Mouse (Mus musculus): ENCODE data around the gene Fggy. TPM values are rescaled to one million over a fixed set of nuclear protein-coding genes. Genes with fewer than 3 reads are reported as not detected.

Gene Fggy
- 7.7 and 9.0 TPM in 2 replicates for polyA plus RNA-seq (2016; fragmentation: Nextera tagmentation; extraction: Ambion mirVana)

DNA sequence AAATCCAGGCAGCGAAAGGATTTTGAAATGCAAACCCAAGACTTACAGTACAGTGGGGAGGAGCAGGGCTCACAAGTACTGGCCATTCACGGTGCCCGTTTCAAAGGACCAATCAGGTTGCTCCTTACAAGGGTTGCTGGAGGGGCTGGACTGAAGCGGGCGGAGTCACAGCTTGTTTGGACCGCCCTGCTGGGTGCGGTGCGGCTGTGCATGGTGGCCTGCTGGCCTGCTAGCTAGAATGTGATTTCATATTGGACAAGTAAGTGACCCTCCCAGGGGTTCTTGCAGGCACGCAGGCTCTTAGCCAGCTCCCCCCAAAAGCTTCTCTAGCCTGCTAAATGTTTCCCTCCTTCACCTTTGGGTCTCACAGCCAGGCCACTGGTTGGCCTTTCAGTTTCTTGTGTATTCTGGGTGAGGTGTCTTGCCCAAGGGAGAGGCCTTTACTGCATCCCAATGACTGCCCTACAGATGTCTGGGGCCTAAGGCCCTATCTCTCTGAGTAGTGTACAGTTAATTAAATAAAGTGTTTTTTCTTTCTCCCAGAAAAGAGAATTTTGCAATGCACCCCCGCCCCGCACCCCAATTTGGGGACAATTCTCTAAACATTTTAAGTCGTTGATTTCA is at the start of gene Fggy:
Gene Fggy (plus strand): TSS at position 175 of the 624 bp plus-strand sequence.
- Histone ChIP-seq H3K9me3 (no peaks in the 10 kb centered on the region), H3K36me3 (no peaks in the 10 kb centered on the region), H3K4me2 (replicated peaks) (peak within 1 kb of the TSS; percentile 64), H3K27me3 (replicated peaks) (no peaks in the 10 kb centered on the region), H3K27ac (peak within 1 kb of the TSS; percentile 28; the same call in 1 of the 2 replicates), H3K4me3 (peak within 1 kb of the TSS; percentile 36), H3K4me1 (peaks cover 4% of the 10 kb centered on the region; the same call in 1 of the 2 replicates), H3K9ac (peak within 1 kb of the TSS; percentile 58)
- ATAC-seq (ENCODE audit: low FRiP score, low read depth), result peak; percentile 100
- 27% methylated on average over 12 of the region's 12 CpGs for WGBS

DNA sequence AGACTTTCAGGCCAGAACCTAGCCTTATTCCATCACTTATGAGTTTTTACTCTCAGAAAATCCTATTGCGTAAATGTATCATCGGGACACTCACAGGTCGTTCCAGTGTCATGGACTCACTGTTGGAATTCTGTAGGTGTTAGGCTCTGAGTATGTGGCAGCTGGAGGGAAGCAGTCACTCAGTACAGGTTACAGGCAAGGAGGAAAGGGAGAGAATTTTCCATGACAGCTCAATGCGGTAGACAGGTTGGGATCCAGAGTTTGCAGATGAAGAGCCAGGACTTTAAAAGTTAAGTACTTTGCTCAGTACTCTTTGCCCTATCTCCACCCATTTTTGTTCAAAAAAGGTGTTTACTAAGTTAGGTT is 49.4 kb upstream of the Fggy start:
- no peaks in the 10 kb centered on the region for H3K36me3 ChIP-seq
- H3K4me1 ChIP-seq, result peaks cover 6% of the 10 kb centered on the region
- ATAC-seq (ENCODE audit: low FRiP score, low read depth), result no peak
- no peak overlapping the region for H3K4me2 ChIP-seq (replicated peaks)
- no peak overlapping the region for H3K9ac ChIP-seq
- no peaks in the 10 kb centered on the region for H3K9me3 ChIP-seq
- H3K4me3 ChIP-seq, result no peak overlapping the region
- H3K27ac ChIP-seq, result no peak overlapping the region
- WGBS, result 88% methylated on average over 4 of the region's 4 CpGs
- H3K27me3 ChIP-seq (replicated peaks), result no peaks in the 10 kb centered on the region

DNA sequence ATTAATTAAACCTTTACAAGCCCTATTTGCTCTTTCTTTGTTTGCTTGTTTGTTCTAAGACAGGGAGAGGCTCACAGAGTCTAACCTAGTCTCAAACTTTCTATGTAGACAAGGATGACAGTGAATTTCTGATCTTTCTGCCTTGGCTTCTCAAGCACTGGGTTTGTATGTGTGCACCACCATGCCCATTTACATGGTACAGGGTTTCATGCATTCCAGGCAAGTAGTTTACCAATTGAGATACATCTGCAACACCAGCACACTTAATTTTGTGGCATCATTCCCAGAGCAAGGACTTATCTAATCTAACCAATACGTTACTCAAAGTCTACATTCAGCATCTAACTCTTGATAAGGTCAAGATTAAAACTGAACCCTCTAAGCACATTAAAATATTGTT is 38.9 kb upstream of the Fggy start:
- no peak for ATAC-seq (ENCODE audit: low FRiP score, low read depth)
- 100% methylated on average over 1 of the region's 1 CpGs for WGBS
- H3K4me3 ChIP-seq, result no peak overlapping the region

DNA sequence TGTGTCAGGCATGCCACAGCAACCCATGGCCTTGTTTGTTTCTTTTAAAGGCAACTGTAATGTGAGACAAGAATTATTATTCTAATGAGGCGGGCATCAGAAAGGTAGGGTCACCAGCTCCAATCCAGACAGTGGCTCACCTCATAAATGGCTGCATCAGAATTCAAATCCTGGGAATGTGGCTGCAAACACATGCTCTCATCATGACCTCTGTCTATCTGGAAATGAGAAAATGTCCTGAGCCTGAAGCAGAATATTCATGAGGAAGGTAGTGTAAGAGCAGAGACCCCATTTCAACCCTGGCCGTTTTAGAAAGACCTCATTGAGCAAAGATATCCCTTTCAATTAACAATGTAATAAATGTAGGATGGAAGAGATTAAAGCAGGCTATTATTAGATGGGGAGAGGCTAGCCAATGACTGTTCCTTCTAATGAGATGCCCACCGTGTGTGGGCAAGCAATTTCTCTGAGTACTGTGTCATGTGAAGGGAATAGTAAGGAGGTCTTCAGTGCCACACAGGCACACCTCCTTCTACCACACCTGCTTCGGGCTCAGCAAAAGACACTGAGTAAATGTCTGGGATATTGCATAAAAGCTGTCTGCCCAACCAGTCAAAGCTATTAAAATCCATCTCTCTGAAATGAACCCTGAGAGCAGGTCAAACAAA is 37.2 kb upstream of the Fggy start:
- Histone ChIP-seq H3K9me3 (no peaks in the 10 kb centered on the region), H3K4me3 (no peak overlapping the region), H3K4me1 (peaks cover 5% of the 10 kb centered on the region; the same call in 1 of the 2 replicates), H3K9ac (no peak overlapping the region), H3K27me3 (replicated peaks) (no peaks in the 10 kb centered on the region), H3K27ac (0 out of 2 replicates have a peak overlapping the region, but pooled peaks have one; percentile 4), H3K36me3 (no peaks in the 10 kb centered on the region), H3K4me2 (replicated peaks) (no peak overlapping the region)
- WGBS, result 50% methylated on average over 4 of the region's 4 CpGs
- ATAC-seq (ENCODE audit: low FRiP score, low read depth), result peak; percentile 80

More for the DNA sequence above, 38.9 kb upstream of the Fggy start:
- Histone ChIP-seq H3K36me3 (no peaks in the 10 kb centered on the region), H3K27ac (no peak overlapping the region), H3K9me3 (no peaks in the 10 kb centered on the region), H3K9ac (no peak overlapping the region), H3K4me2 (replicated peaks) (no peak overlapping the region), H3K27me3 (replicated peaks) (no peaks in the 10 kb centered on the region), H3K4me1 (peaks cover 5% of the 10 kb centered on the region; the same call in 1 of the 2 replicates)

DNA sequence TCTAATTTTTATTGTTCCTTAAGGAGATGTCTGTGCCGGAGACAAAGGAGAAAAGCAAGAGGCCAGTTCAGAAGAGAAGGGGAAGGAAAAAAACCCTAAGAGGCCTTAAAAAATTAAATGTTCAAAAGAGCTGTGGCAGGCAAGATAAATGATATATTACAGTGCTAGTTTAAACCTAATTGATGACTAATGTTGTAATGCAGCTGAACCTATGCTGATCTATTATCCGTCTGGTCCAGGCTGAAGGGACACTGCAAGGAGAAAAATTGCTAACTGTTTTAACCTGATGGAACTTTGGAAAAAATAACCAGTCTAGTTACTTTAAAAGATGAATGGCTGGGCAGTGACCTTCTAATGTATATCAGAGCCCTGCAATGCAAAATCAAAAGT is 36.7 kb upstream of the Fggy start:
- no peaks in the 10 kb centered on the region for H3K9me3 ChIP-seq
- no peaks in the 10 kb centered on the region for H3K27me3 ChIP-seq (replicated peaks)
- peaks cover 5% of the 10 kb centered on the region; the same call in 1 of the 2 replicates for H3K4me1 ChIP-seq
- H3K36me3 ChIP-seq, result no peaks in the 10 kb centered on the region
- WGBS, result 35% methylated on average over 2 of the region's 2 CpGs
- H3K27ac ChIP-seq, result no peak overlapping the region
- no peak overlapping the region for H3K4me2 ChIP-seq (replicated peaks)
- no peak; the same call in 1 of the 2 replicates for ATAC-seq (ENCODE audit: low FRiP score, low read depth)
- no peak overlapping the region for H3K9ac ChIP-seq
- H3K4me3 ChIP-seq, result no peak overlapping the region

DNA sequence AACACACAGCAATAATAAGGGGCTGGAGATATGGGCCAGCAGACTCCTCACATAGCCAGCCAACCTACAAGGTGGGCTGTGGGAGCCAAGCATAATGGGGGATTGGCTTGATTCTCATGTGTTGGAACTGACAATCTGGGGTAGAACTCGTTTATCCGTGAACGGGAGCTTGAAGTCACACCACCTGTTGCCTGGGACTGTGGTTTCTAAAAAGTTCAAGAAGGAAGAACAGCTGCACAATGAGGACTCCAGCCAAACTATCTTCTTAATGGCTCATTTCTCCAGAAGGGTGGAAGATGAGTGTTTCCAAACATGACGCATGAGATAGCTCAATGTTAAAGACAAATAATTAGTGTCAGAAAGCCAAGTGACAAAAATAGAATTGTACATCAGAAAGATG is 30.7 kb upstream of the Fggy start:
- WGBS, result 90% methylated on average over 4 of the region's 4 CpGs

DNA sequence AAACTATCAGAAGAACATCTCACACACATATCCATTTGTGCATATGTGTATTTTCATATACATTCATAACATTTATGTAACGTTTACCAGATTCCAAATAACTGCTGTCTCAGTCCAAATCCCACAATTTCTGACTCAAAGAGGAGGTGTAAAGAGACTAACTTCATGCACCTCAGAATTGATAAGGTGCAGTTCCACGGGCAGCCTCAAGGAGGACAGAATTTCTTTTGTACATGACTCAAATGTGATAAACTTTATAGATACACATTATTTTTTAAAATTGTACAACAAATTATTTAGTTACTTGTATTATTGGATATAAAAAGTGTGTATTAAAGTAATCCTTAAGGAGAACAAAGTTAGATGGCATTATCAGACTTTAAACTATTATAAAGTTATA is 26.6 kb upstream of the Fggy start:
- no peaks in the 10 kb centered on the region for H3K4me1 ChIP-seq
- H3K9ac ChIP-seq, result no peak overlapping the region
- H3K36me3 ChIP-seq, result no peaks in the 10 kb centered on the region
- no peak for ATAC-seq (ENCODE audit: low FRiP score, low read depth)
- no peaks in the 10 kb centered on the region for H3K27me3 ChIP-seq (replicated peaks)
- no peak overlapping the region for H3K4me3 ChIP-seq
- 73% methylated on average over 2 of the region's 2 CpGs for WGBS
- no peak overlapping the region for H3K27ac ChIP-seq
- no peak overlapping the region for H3K4me2 ChIP-seq (replicated peaks)
- no peaks in the 10 kb centered on the region for H3K9me3 ChIP-seq

More for the DNA sequence above, 30.7 kb upstream of the Fggy start:
- Histone ChIP-seq H3K4me3 (no peak overlapping the region), H3K4me2 (replicated peaks) (no peak overlapping the region), H3K27me3 (replicated peaks) (no peaks in the 10 kb centered on the region), H3K36me3 (no peaks in the 10 kb centered on the region), H3K4me1 (no peaks in the 10 kb centered on the region), H3K27ac (no peak overlapping the region), H3K9ac (no peak overlapping the region), H3K9me3 (no peaks in the 10 kb centered on the region)
- no peak for ATAC-seq (ENCODE audit: low FRiP score, low read depth)

DNA sequence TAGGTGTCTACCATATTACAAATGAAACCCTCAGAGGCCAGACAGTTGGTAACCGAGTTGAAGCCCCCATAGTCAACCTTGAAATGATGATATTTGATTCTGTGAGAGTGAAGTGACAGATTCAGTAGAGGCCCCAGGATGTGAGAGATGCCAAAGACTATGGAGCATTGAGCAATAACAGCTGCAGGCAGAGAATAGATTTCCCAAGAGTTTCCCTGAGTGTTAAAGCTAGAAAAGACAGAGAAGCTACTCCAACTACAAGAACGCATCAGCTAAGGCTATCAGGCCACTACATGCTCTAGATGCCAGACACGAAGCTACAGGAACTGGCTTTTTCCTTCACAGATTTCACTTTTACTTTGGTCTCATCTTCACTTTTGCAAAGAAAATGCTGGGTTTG is 23.4 kb upstream of the Fggy start:
- Histone ChIP-seq H3K4me3 (no peak overlapping the region), H3K9ac (no peak overlapping the region), H3K4me2 (replicated peaks) (no peak overlapping the region), H3K27ac (no peak overlapping the region), H3K36me3 (no peaks in the 10 kb centered on the region), H3K9me3 (no peaks in the 10 kb centered on the region), H3K4me1 (no peaks in the 10 kb centered on the region), H3K27me3 (replicated peaks) (no peaks in the 10 kb centered on the region)
- no peak for ATAC-seq (ENCODE audit: low FRiP score, low read depth)
- WGBS, result 96% methylated on average over 3 of the region's 3 CpGs

GRCm38 (mm10) chr4:95541382-95542038 is 15.8 kb upstream of the Fggy start:
- no peak overlapping the region for H3K9ac ChIP-seq

GRCm38 (mm10) chr4:95542039-95542790 is 15.1 kb upstream of the Fggy start:
- no peaks in the 10 kb centered on the region for H3K27me3 ChIP-seq (replicated peaks)
- H3K36me3 ChIP-seq, result no peaks in the 10 kb centered on the region
- WGBS, result 97% methylated on average over 4 of the region's 4 CpGs
- H3K9me3 ChIP-seq, result no peaks in the 10 kb centered on the region
- no peaks in the 10 kb centered on the region for H3K4me1 ChIP-seq
- H3K4me2 ChIP-seq (replicated peaks), result no peak overlapping the region
- ATAC-seq (ENCODE audit: low FRiP score, low read depth), result no peak
- H3K27ac ChIP-seq, result no peak overlapping the region
- no peak overlapping the region for H3K4me3 ChIP-seq
- no peak overlapping the region for H3K9ac ChIP-seq

More at GRCm38 (mm10) chr4:95541382-95542038, 15.8 kb upstream of the Fggy start:
- no peaks in the 10 kb centered on the region for H3K36me3 ChIP-seq
- no peak overlapping the region for H3K27ac ChIP-seq
- H3K9me3 ChIP-seq, result no peaks in the 10 kb centered on the region
- H3K27me3 ChIP-seq (replicated peaks), result no peaks in the 10 kb centered on the region
- 71% methylated on average over 3 of the region's 3 CpGs for WGBS
- no peak for ATAC-seq (ENCODE audit: low FRiP score, low read depth)
- no peak overlapping the region for H3K4me2 ChIP-seq (replicated peaks)
- no peak overlapping the region for H3K4me3 ChIP-seq
- H3K4me1 ChIP-seq, result no peaks in the 10 kb centered on the region

DNA sequence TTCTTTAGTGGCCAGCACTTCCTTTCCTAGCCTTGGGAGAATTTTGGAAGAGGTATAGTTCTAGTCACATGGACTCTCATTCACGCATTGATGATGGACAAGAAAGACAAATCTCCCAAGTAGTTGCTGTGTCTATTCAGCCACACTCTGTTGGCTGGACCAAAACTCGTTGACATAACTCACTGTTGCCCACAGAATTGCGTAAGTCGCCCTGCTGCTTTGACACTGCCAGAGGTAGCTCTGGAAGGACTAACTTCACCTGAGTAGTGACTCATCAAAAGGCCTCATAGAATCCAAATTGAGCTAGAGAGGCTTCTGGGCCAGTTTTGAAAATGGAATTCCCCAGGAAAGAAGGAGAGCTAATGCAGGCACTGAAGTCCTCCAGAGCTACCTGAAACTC is 13.8 kb upstream of the Fggy start:
- ATAC-seq (ENCODE audit: low FRiP score, low read depth), result no peak
- WGBS, result 89% methylated on average over 4 of the region's 4 CpGs
- Histone ChIP-seq H3K4me3 (no peak overlapping the region), H3K27me3 (replicated peaks) (no peaks in the 10 kb centered on the region), H3K9ac (no peak overlapping the region), H3K4me1 (no peaks in the 10 kb centered on the region), H3K9me3 (no peaks in the 10 kb centered on the region), H3K36me3 (no peaks in the 10 kb centered on the region), H3K4me2 (replicated peaks) (no peak overlapping the region), H3K27ac (no peak overlapping the region)
